Mouse (Mus musculus): ENCODE data around the gene Apeh.

Gene Apeh

GRCm38 (mm10) chr9:108080168-108080567, 14.2 kb downstream of the Apeh start, which contains the start of gene Mst1:
Mst1 (plus strand) TSS chr9:108080436.
- DNase-seq (ENCODE audit: low read depth, low spot score) = no peak

- DNase-seq (ENCODE audit: low read depth, low spot score) = no peak
Observed at GRCm38 (mm10) chr9:108073141-108073930, 21.1 kb downstream of the Apeh start.

- no peak for DNase-seq (ENCODE audit: low read depth, low spot score)
Observed at GRCm38 (mm10) chr9:108072481-108072924, 21.9 kb downstream of the Apeh start.

- no peak for DNase-seq (ENCODE audit: low read depth, low spot score)
Observed at GRCm38 (mm10) chr9:108071801-108072200, 22.6 kb downstream of the Apeh start.

GRCm38 (mm10) chr9:108069529-108069928, 24.9 kb downstream of the Apeh start:
- DNase-seq (ENCODE audit: low read depth, low spot score) = no peak

GRCm38 (mm10) chr9:108069007-108069406, 25.4 kb downstream of the Apeh start:
- DNase-seq (ENCODE audit: low read depth, low spot score) = no peak

- DNase-seq (ENCODE audit: low read depth, low spot score) = no peak
Observed at GRCm38 (mm10) chr9:108067900-108068299, 26.5 kb downstream of the Apeh start.

- DNase-seq (ENCODE audit: low read depth, low spot score) = no peak
Observed at GRCm38 (mm10) chr9:108067199-108067598, 27.2 kb downstream of the Apeh start.

GRCm38 (mm10) chr9:108065491-108066011, 28.9 kb downstream of the Apeh start:
- DNase-seq (ENCODE audit: low read depth, low spot score) = no peak

GRCm38 (mm10) chr9:108063361-108063760, 31.0 kb downstream of the Apeh start:
- no peak for DNase-seq (ENCODE audit: low read depth, low spot score)

GRCm38 (mm10) chr9:108062142-108062541, 32.3 kb downstream of the Apeh start:
- DNase-seq (ENCODE audit: low read depth, low spot score) = no peak

GRCm38 (mm10) chr9:108058291-108058690, 36.1 kb downstream of the Apeh start:
- no peak for DNase-seq (ENCODE audit: low read depth, low spot score)

GRCm38 (mm10) chr9:108057262-108057562, 37.2 kb downstream of the Apeh start:
- no peak for DNase-seq (ENCODE audit: low read depth, low spot score)

GRCm38 (mm10) chr9:108056361-108057261, 37.8 kb downstream of the Apeh start:
- no peak for DNase-seq (ENCODE audit: low read depth, low spot score)

GRCm38 (mm10) chr9:108055661-108056237, 38.7 kb downstream of the Apeh start:
- no peak for DNase-seq (ENCODE audit: low read depth, low spot score)

GRCm38 (mm10) chr9:108055061-108055460, 39.3 kb downstream of the Apeh start:
- DNase-seq (ENCODE audit: low read depth, low spot score) = no peak

- DNase-seq (ENCODE audit: low read depth, low spot score) = no peak
Observed at GRCm38 (mm10) chr9:108054331-108055040, 39.9 kb downstream of the Apeh start.

- DNase-seq (ENCODE audit: low read depth, low spot score) = no peak
Observed at GRCm38 (mm10) chr9:108053665-108054225, 40.7 kb downstream of the Apeh start.

GRCm38 (mm10) chr9:108052885-108053664, 41.3 kb downstream of the Apeh start, which contains the start of gene Amigo3:
Amigo3 (plus strand) TSS chr9:108053159.
- DNase-seq (ENCODE audit: low read depth, low spot score) = peak; percentile 79

- no peak for DNase-seq (ENCODE audit: low read depth, low spot score)
Observed at GRCm38 (mm10) chr9:108052411-108052810, 42.0 kb downstream of the Apeh start.
